Mouse (Mus musculus) kidney, embryonic 15.5 days (tissue): ENCODE results near the gene Slc30a9. TPM values are rescaled to one million over a fixed set of nuclear protein-coding genes. Genes with fewer than 3 reads are reported as not detected.

Experiments used
- ATAC-seq: fragments of 200-750 bp; cut with Nextera tagmentation; replicated peaks from 2 replicates; pipeline ENCODE4 v1.8.0; 2017; ENCODE audit warnings: moderate TSS enrichment; ENCODE audit not compliant: low FRiP score
- H3K27ac ChIP-seq: fragments of 300-500 bp; sonication (generic); 2 replicates; pipeline ENCODE4 v1.5.1; 2015; ENCODE audit warnings: mild to moderate bottlenecking, inconsistent platforms
- H3K27me3 ChIP-seq: fragments of 300-500 bp; sonication (generic); 2 replicates; pipeline ENCODE4 v1.6.1; 2015; ENCODE audit warnings: inconsistent platforms
- H3K36me3 ChIP-seq: fragments of 300-500 bp; sonication (generic); 2 replicates; pipeline ENCODE4 v1.6.1; 2015; ENCODE audit warnings: inconsistent platforms
- H3K4me1 ChIP-seq: fragments of 300-500 bp; sonication (generic); 2 replicates; pipeline ENCODE4 v1.6.1; 2015; ENCODE audit warnings: inconsistent platforms
- H3K4me2 ChIP-seq: fragments of 300-500 bp; sonication (generic); 2 replicates; pipeline ENCODE4 v1.6.1; 2015; ENCODE audit warnings: moderate library complexity, mild to moderate bottlenecking, inconsistent platforms
- H3K4me3 ChIP-seq: fragments of 300-500 bp; sonication (generic); replicated peaks from 2 replicates; pipeline ENCODE4 v1.5.1; 2015; ENCODE audit warnings: mild to moderate bottlenecking, inconsistent platforms
- H3K9ac ChIP-seq: fragments of 300-500 bp; sonication (generic); 2 replicates; pipeline ENCODE4 v1.6.1; 2015; ENCODE audit warnings: mild to moderate bottlenecking, inconsistent platforms
- H3K9me3 ChIP-seq: fragments of 300-500 bp; sonication (generic); replicated peaks from 2 replicates; pipeline ENCODE4 v1.6.1; 2016; ENCODE audit warnings: inconsistent platforms
- WGBS: fragments of 180-500 bp; shearing (Covaris S2); methylation state at CpG from one replicate; pipeline ENCODE4 v1.1.7; 2015; ENCODE audit warnings: mixed read lengths; 5-methylcytosine and 5-hydroxymethylcytosine counted together
- polyA plus RNA-seq: library from polyadenylated mRNA; unstranded; fragments of >200 nt; fragmentation: Nextera tagmentation; extraction: Ambion mirVana; gene quantifications from 2 replicates; pipeline ENCODE4 v1.2.1, GENCODE M21; 2015

Gene Slc30a9
- polyA plus RNA-seq, 1 experiment from 2014 or later: 105 TPM

GRCm38 (mm10) chr5:67296171-67296570 lies 10.6 kb upstream of the Slc30a9 start:
- 97% methylated on average over 1 of the region's 1 CpGs for WGBS
- Histone ChIP-seq H3K27ac (no peak overlapping the region), H3K27me3 (no peaks in the 10 kb centered on the region), H3K4me2 (no peak overlapping the region), H3K9me3 (no peaks in the 10 kb centered on the region), H3K36me3 (peaks cover 14% of the 10 kb centered on the region; the same call in 1 of the 2 replicates), H3K9ac (no peak overlapping the region), H3K4me1 (0 out of 2 replicates have a peak, but pooled peaks cover 2% of the 10 kb centered on the region), H3K4me3 (no peak overlapping the region)
- no peak for ATAC-seq

- Histone ChIP-seq H3K9ac (no peak overlapping the region), H3K4me1 (0 out of 2 replicates have a peak, but pooled peaks cover 4% of the 10 kb centered on the region), H3K27me3 (no peaks in the 10 kb centered on the region), H3K9me3 (no peaks in the 10 kb centered on the region), H3K4me3 (no peak overlapping the region), H3K27ac (no peak overlapping the region), H3K36me3 (peaks cover 10% of the 10 kb centered on the region; the same call in 1 of the 2 replicates), H3K4me2 (no peak overlapping the region)
- WGBS: 85% methylated on average over 5 of the region's 5 CpGs
- no peak for ATAC-seq
Measured at GRCm38 (mm10) chr5:67297026-67297813, 9.5 kb upstream of the Slc30a9 start.

- Histone ChIP-seq H3K4me1 (0 out of 2 replicates have a peak, but pooled peaks cover 4% of the 10 kb centered on the region), H3K4me3 (no peak overlapping the region), H3K4me2 (no peak overlapping the region), H3K9ac (no peak overlapping the region), H3K9me3 (no peaks in the 10 kb centered on the region), H3K27me3 (no peaks in the 10 kb centered on the region), H3K36me3 (no peaks in the 10 kb centered on the region; the same call in 1 of the 2 replicates), H3K27ac (no peak overlapping the region)
- WGBS: 85% methylated on average over 6 of the region's 6 CpGs
- ATAC-seq: no peak
Measured at GRCm38 (mm10) chr5:67299847-67300412, 6.8 kb upstream of the Slc30a9 start.

- H3K4me2 ChIP-seq: no peak overlapping the region
Measured at GRCm38 (mm10) chr5:67300926-67301597, 5.7 kb upstream of the Slc30a9 start.

GRCm38 (mm10) chr5:67301722-67302331 lies 4.9 kb upstream of the Slc30a9 start:
- Histone ChIP-seq H3K4me1 (0 out of 2 replicates have a peak, but pooled peaks cover 4% of the 10 kb centered on the region), H3K36me3 (no peaks in the 10 kb centered on the region), H3K27ac (0 out of 2 replicates have a peak overlapping the region, but pooled peaks have one; percentile 45), H3K4me3 (no peak overlapping the region), H3K27me3 (no peaks in the 10 kb centered on the region), H3K9ac (no peak overlapping the region), H3K4me2 (no peak overlapping the region), H3K9me3 (no peaks in the 10 kb centered on the region)
- ATAC-seq: no peak
- WGBS: 78% methylated on average over 8 of the region's 8 CpGs

More at GRCm38 (mm10) chr5:67300926-67301597, 5.7 kb upstream of the Slc30a9 start:
- Histone ChIP-seq H3K4me3 (no peak overlapping the region), H3K27ac (peak overlapping the region; percentile 58), H3K4me1 (0 out of 2 replicates have a peak, but pooled peaks cover 4% of the 10 kb centered on the region), H3K9me3 (no peaks in the 10 kb centered on the region), H3K9ac (no peak overlapping the region), H3K36me3 (no peaks in the 10 kb centered on the region; the same call in 1 of the 2 replicates), H3K27me3 (no peaks in the 10 kb centered on the region)
- peak; percentile 66; the same call in 1 of the 2 replicates for ATAC-seq
- 67% methylated on average over 8 of the region's 8 CpGs for WGBS

- WGBS: 85% methylated on average over 1 of the region's 1 CpGs
- H3K36me3 ChIP-seq: no peaks in the 10 kb centered on the region
- no peak overlapping the region for H3K9ac ChIP-seq
- no peak for ATAC-seq
- no peaks in the 10 kb centered on the region for H3K27me3 ChIP-seq
- no peak overlapping the region for H3K4me3 ChIP-seq
- no peak overlapping the region for H3K27ac ChIP-seq
- H3K4me2 ChIP-seq: no peak overlapping the region
- no peaks in the 10 kb centered on the region for H3K9me3 ChIP-seq
- H3K4me1 ChIP-seq: peaks cover 12% of the 10 kb centered on the region
Measured at GRCm38 (mm10) chr5:67303816-67304215, 2.9 kb upstream of the Slc30a9 start.

GRCm38 (mm10) chr5:67307659-67308222 lies 986 bp downstream of the Slc30a9 start:
- Histone ChIP-seq H3K4me1 (peaks cover 8% of the 10 kb centered on the region), H3K9ac (peak overlapping the region; percentile 93), H3K4me2 (peak overlapping the region; percentile 66), H3K9me3 (no peaks in the 10 kb centered on the region), H3K4me3 (peak overlapping the region; percentile 99), H3K27me3 (no peaks in the 10 kb centered on the region), H3K36me3 (peaks cover 9% of the 10 kb centered on the region), H3K27ac (peak overlapping the region; percentile 91; the same call in 1 of the 2 replicates)
- ATAC-seq: no peak
- WGBS: 28% methylated on average over 13 of the region's 13 CpGs

- no peak overlapping the region for H3K4me3 ChIP-seq
- no peak overlapping the region for H3K4me2 ChIP-seq
- WGBS: 76% methylated on average over 3 of the region's 3 CpGs
- no peak for ATAC-seq
- H3K27ac ChIP-seq: no peak overlapping the region
- H3K9me3 ChIP-seq: no peaks in the 10 kb centered on the region
- H3K36me3 ChIP-seq: peaks cover 14% of the 10 kb centered on the region
- no peak overlapping the region for H3K9ac ChIP-seq
- H3K4me1 ChIP-seq: peaks cover 8% of the 10 kb centered on the region
- H3K27me3 ChIP-seq: no peaks in the 10 kb centered on the region
Measured at GRCm38 (mm10) chr5:67311811-67312521, 5.2 kb downstream of the Slc30a9 start.

- Histone ChIP-seq H3K27ac (no peak overlapping the region), H3K4me2 (no peak overlapping the region), H3K36me3 (peaks cover 17% of the 10 kb centered on the region), H3K9me3 (no peaks in the 10 kb centered on the region), H3K4me3 (no peak overlapping the region), H3K9ac (no peak overlapping the region), H3K27me3 (no peaks in the 10 kb centered on the region), H3K4me1 (peaks cover 7% of the 10 kb centered on the region)
- ATAC-seq: no peak
- 92% methylated on average over 3 of the region's 3 CpGs for WGBS
Measured at GRCm38 (mm10) chr5:67312522-67312851, 5.7 kb downstream of the Slc30a9 start.

GRCm38 (mm10) chr5:67321656-67322268 lies 15.0 kb downstream of the Slc30a9 start:
- Histone ChIP-seq H3K4me1 (no peaks in the 10 kb centered on the region), H3K9ac (no peak overlapping the region), H3K36me3 (peaks cover 25% of the 10 kb centered on the region), H3K4me2 (no peak overlapping the region), H3K4me3 (no peak overlapping the region), H3K27me3 (no peaks in the 10 kb centered on the region), H3K9me3 (0 out of 2 replicates have a peak, but pooled peaks cover 3% of the 10 kb centered on the region), H3K27ac (no peak overlapping the region)
- no peak for ATAC-seq
- 83% methylated on average over 17 of the region's 17 CpGs for WGBS

GRCm38 (mm10) chr5:67324032-67324431 lies 17.3 kb downstream of the Slc30a9 start:
- no peaks in the 10 kb centered on the region for H3K27me3 ChIP-seq
- no peak overlapping the region for H3K4me3 ChIP-seq
- H3K9ac ChIP-seq: no peak overlapping the region
- 0 out of 2 replicates have a peak, but pooled peaks cover 3% of the 10 kb centered on the region for H3K4me1 ChIP-seq
- H3K4me2 ChIP-seq: no peak overlapping the region
- no peak for ATAC-seq
- no peaks in the 10 kb centered on the region for H3K9me3 ChIP-seq
- H3K27ac ChIP-seq: no peak overlapping the region
- 21% methylated on average over 1 of the region's 1 CpGs for WGBS
- H3K36me3 ChIP-seq: peaks cover 17% of the 10 kb centered on the region
